Mouse (Mus musculus): ENCODE results near the gene Kif3c.

DNA sequence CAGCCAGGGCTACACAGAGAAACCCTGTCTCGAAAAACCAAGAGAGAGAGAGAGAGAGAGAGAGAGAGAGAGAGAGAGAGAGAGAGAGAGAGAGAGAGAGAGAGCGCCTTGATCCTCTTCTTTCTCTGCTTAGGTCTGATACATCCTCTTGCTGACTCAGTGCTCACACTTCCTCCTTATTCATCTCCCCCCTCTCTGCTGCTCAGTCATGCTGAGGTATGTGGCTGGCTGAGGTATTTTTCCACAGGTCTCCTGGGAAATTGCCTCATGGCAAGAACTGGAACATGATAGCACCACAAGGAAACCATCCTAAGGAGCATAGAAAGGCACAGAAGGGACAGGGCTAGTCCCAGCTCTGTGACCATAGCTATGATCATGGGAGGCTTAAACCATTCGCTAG, 15.5 kb upstream of the Kif3c start:
- TF ChIP-seq ZC3H11A (IDR thresholded peaks at IDR 0.05; ENCODE audit: borderline replicate concordance, low read depth, low read length) (no peak), MAFK (IDR thresholded peaks at IDR 0.05; ENCODE audit: insufficient read depth, low read depth, low read length) (no peak), HCFC1 (IDR thresholded peaks at IDR 0.05; ENCODE audit: borderline replicate concordance, insufficient read depth, low read length) (no peak), CHD2 (IDR thresholded peaks at IDR 0.05; ENCODE audit: low read depth, low read length) (no peak)

Measured in ES-E14 (cell line).